Mouse (Mus musculus) forebrain, embryonic 12.5 days (tissue): ENCODE data around the gene Krt90. TPM values are rescaled to one million over a fixed set of nuclear protein-coding genes. Genes with fewer than 3 reads are reported as not detected.

Experiments used
- ATAC-seq: fragments of 200-750 bp; cut with Nextera tagmentation; 2 replicates; pipeline ENCODE4 v1.8.0; 2017; ENCODE audit warnings: moderate TSS enrichment; ENCODE audit not compliant: low FRiP score
- H3K27ac ChIP-seq: fragments of 300-500 bp; sonication (generic); 2 replicates; pipeline ENCODE4 v1.5.1; 2016; ENCODE audit warnings: mild to moderate bottlenecking
- H3K27me3 ChIP-seq: fragments of 300-500 bp; sonication (generic); 2 replicates; pipeline ENCODE4 v1.6.1; 2016; ENCODE audit warnings: mild to moderate bottlenecking
- H3K36me3 ChIP-seq: fragments of 300-500 bp; sonication (generic); replicated peaks from 2 replicates; pipeline ENCODE4 v1.6.1; 2016; ENCODE audit warnings: mild to moderate bottlenecking
- H3K4me1 ChIP-seq: fragments of 300-500 bp; sonication (generic); 2 replicates; pipeline ENCODE4 v1.6.1; 2016
- H3K4me2 ChIP-seq: fragments of 300-500 bp; sonication (generic); 2 replicates; pipeline ENCODE4 v1.6.1; 2016; ENCODE audit warnings: mild to moderate bottlenecking, moderate library complexity
- H3K4me3 ChIP-seq: fragments of 300-500 bp; sonication (generic); replicated peaks from 2 replicates; pipeline ENCODE4 v1.5.1; 2016; ENCODE audit warnings: mild to moderate bottlenecking
- H3K9ac ChIP-seq: fragments of 300-500 bp; sonication (generic); 2 replicates; pipeline ENCODE4 v1.6.1; 2016; ENCODE audit warnings: mild to moderate bottlenecking
- H3K9me3 ChIP-seq: fragments of 300-500 bp; sonication (generic); 2 replicates; pipeline ENCODE4 v1.6.1; 2016
- WGBS: fragments of 180-500 bp; shearing (Covaris S2); methylation state at CpG from one replicate; pipeline ENCODE4 v1.1.7; 2016; 5-methylcytosine and 5-hydroxymethylcytosine counted together
- microRNA-seq: library from miRNA; unstranded; fragments of <30 nt; microRNA quantifications from one replicate; pipeline ENCODE4, GENCODE M21; 2017
- polyA plus RNA-seq: library from polyadenylated mRNA; unstranded; fragments of >200 nt; fragmentation: Nextera tagmentation; extraction: Ambion mirVana; gene quantifications from 2 replicates; pipeline ENCODE4 v1.2.1, GENCODE M21; 2016

Gene Krt90
- polyA plus RNA-seq, 1 experiment from 2014 or later, result 0.11 TPM

- no peaks in the 10 kb centered on the region for H3K36me3 ChIP-seq
- no peak overlapping the region for H3K4me2 ChIP-seq
- H3K27ac ChIP-seq, result no peak overlapping the region
- ATAC-seq, result no peak
- H3K9me3 ChIP-seq, result no peaks in the 10 kb centered on the region
- H3K27me3 ChIP-seq, result no peaks in the 10 kb centered on the region
- H3K4me1 ChIP-seq, result no peaks in the 10 kb centered on the region
- no peak overlapping the region for H3K4me3 ChIP-seq
- WGBS, result 73% methylated on average over 14 of the region's 14 CpGs
- no peak overlapping the region for H3K9ac ChIP-seq
These were observed 55.6 kb downstream of the Krt90 start for GRCm38 (mm10) chr15:101506896-101507758.

Small RNA genes within 50 kb of the gene (microRNA-seq; reads per million reads assigned to microRNA genes)
- gene Gm44393 (not detected), gene Gm44460 (not detected)

Other genes with a start within 250 kb of the Krt90 start
- not detected in 2 replicates for gene Krt80, start 192.8 kb downstream of the Krt90 start, polyA plus RNA-seq
- gene Krt7, start 151.9 kb downstream of the Krt90 start, polyA plus RNA-seq, result 3.9 and 6.4 TPM in 2 replicates
- gene Krt87, start 124.1 kb downstream of the Krt90 start, polyA plus RNA-seq, result 0.17 and 0.22 TPM in 2 replicates
- not detected in 2 replicates for gene Krt88, start 115.2 kb downstream of the Krt90 start, polyA plus RNA-seq
- gene Krt81, start 99.2 kb downstream of the Krt90 start, polyA plus RNA-seq, result not detected in 2 replicates
- not detected in 2 replicates for gene Krt86, start 89.5 kb downstream of the Krt90 start, polyA plus RNA-seq
- gene Krt83, start 71.4 kb downstream of the Krt90 start, polyA plus RNA-seq, result not detected in 2 replicates
- gene Gm49425, start 45.7 kb downstream of the Krt90 start, polyA plus RNA-seq, result not detected in 2 replicates
- gene Krt84, start 30.1 kb downstream of the Krt90 start, polyA plus RNA-seq, result not detected in 2 replicates
- not detected in 2 replicates for gene Krt82, start 12.3 kb downstream of the Krt90 start, polyA plus RNA-seq
- 0.09 and 0.12 TPM in 2 replicates for gene Krt75, start 11.0 kb upstream of the Krt90 start, polyA plus RNA-seq
- gene Gm5414, start 65.2 kb upstream of the Krt90 start, polyA plus RNA-seq, result not detected in 2 replicates
- not detected in 2 replicates for gene Gm5478, start 84.4 kb upstream of the Krt90 start, polyA plus RNA-seq
- gene Krt6b, start 117.3 kb upstream of the Krt90 start, polyA plus RNA-seq, result not detected in 2 replicates
- not detected in 2 replicates for gene Krt6a, start 131.4 kb upstream of the Krt90 start, polyA plus RNA-seq
- gene Krt5, start 149.9 kb upstream of the Krt90 start, polyA plus RNA-seq, result 3.7 and 6.3 TPM in 2 replicates
- gene Krt71, start 180.2 kb upstream of the Krt90 start, polyA plus RNA-seq, result not detected in 2 replicates
- not detected in 2 replicates for gene Krt72, start 223.5 kb upstream of the Krt90 start, polyA plus RNA-seq
- gene Krt73, start 239.4 kb upstream of the Krt90 start, polyA plus RNA-seq, result 0.19 and 0.41 TPM in 2 replicates